Mouse (Mus musculus) left cerebral cortex, postnatal 10 days (tissue): ENCODE measurements around the gene Tnfsf14. TPM values are rescaled to one million over a fixed set of nuclear protein-coding genes. Genes with fewer than 3 reads are reported as not detected.

Experiments used
- DNase-seq, 2 experiments: peaks; one replicate each; pipeline ENCODE4 v3.0.0; 2021 to 2022; ENCODE audit warnings: low spot score in 2 of 2, mixed read lengths in 1 of 2; ENCODE audit errors: extremely low spot score in 1 of 2
- intact Hi-C: fragments of 180-260 bp; cut with DNase I; formaldehyde crosslinking; loops from one replicate; pipeline ENCODE4 v1.15.1; 2025
- microRNA-seq: library from miRNA; unstranded; fragments of <30 nt; microRNA quantifications from one replicate; pipeline ENCODE4 v1.2.0, GENCODE M21; 2022
- total RNA-seq, 2 experiments: library from RNA; stranded (reverse); gene quantifications; 2 replicates each; pipeline ENCODE4 v1.2.3; 2021

Gene Tnfsf14
- total RNA-seq, 2 experiments from 2014 or later, result not detected

- DNase-seq, result no peak
- intact Hi-C loops, result no loop called here
These were observed 44.8 kb downstream of the Tnfsf14 start, which contains the start of gene Cd70 for GRCm38 (mm10) chr17:57148994-57149803. Gene Cd70 (minus strand): TSS chr17:57149777.

- DNase-seq, result no peak
- intact Hi-C loops, result no loop called here
These were observed 45.6 kb downstream of the Tnfsf14 start for GRCm38 (mm10) chr17:57148343-57148742.

DNA sequence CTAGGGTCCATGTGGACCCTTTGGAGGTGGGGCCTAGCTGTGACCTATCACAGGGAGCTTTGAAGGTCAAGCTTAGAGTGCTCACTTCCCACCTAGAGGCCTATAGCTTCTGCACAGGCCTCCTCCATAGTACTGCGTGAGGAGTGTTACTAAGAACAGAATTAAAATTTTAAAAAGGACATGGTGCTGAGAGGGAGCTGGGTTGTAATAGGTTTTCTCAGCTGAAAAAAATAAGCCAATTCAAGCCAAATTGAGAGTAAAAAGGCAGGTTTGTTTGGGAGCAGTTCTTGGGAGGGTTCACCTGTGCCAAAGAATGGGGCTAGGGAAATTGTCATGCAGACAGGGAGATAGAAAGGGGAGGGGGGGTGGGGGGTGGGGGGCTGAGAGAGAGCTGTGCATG is 48.9 kb downstream of the Tnfsf14 start:
- DNase-seq, result no peak
- intact Hi-C loops, result no loop called here

DNA sequence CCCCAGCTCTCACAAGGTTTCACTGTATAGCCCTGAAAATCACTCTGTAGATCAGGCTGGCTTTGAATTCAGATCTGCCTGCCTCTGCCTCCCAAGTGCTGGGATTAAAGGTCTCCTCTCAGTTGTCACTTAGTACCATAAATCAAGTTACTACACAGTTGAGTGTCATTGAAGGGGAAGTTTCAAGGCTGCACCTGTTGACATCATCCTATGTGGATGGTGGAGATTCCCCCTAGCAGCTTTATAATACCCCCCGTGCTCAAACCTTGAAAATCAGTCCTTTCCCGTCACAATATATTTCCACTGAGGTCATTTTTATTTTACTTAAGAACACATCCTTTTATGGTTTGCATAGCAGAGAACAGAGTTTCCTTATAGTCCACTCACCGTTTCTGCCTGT is 50.3 kb downstream of the Tnfsf14 start:
- intact Hi-C loops, result no loop called here
- no peak for DNase-seq

DNA sequence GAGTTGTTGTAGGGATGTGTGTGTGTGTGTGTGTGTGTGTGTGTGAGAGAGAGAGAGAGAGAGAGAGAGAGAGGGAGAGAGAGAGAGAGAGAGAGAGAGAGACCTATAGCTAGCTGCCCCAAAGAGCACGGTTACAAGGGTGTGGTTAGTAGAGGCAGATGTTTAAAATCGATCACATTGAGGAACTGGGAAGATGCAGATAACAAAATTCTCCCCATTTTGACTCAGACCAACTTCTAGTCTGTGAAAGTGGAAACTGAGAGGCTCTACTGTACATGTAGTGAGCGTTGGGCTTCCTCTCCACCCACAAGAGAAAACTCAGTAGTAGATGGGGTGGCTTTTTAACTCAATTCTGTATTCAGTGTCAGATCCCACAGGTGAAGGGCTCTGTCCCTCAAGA is 54.3 kb downstream of the Tnfsf14 start:
- intact Hi-C loops, result no loop called here
- no peak for DNase-seq

Small RNA genes lying within 50 kb of the gene (microRNA-seq; reads per million reads assigned to microRNA genes)
- not detected for gene Mir6978

Other genes with a start within 250 kb of the Tnfsf14 start
- not detected for gene Acer1, start 212.1 kb downstream of the Tnfsf14 start, total RNA-seq
- gene Clpp, start 203.9 kb downstream of the Tnfsf14 start, total RNA-seq, result 10 to 100 TPM; 51.0 to 52.6 TPM
- gene Alkbh7, start 196.8 kb downstream of the Tnfsf14 start, total RNA-seq, result 10 to 100 TPM; 25.7 to 30.4 TPM
- gene Pspn, start 194.2 kb downstream of the Tnfsf14 start, total RNA-seq, result not detected
- gene Gtf2f1, start 182.9 kb downstream of the Tnfsf14 start, total RNA-seq, result 10 to 100 TPM; 47.2 to 51.3 TPM
- gene Gm17949, start 182.7 kb downstream of the Tnfsf14 start, total RNA-seq, result under 1 TPM in 1 of 2 experiments, not detected in 1; 0.51 TPM
- 100 to 1,000 TPM; 118 to 122 TPM for gene Khsrp, start 162.7 kb downstream of the Tnfsf14 start, total RNA-seq
- under 1 TPM in 1 of 2 experiments, not detected in 1; 0.28 TPM for gene Slc25a41, start 152.5 kb downstream of the Tnfsf14 start, total RNA-seq
- gene Crb3, start 135.1 kb downstream of the Tnfsf14 start, total RNA-seq, result under 1 TPM in 1 of 2 experiments, not detected in 1; 0.47 TPM
- gene Slc25a23, start 134.3 kb downstream of the Tnfsf14 start, total RNA-seq, result 100 to 1,000 TPM; 325 to 326 TPM
- gene Dennd1c, start 115.7 kb downstream of the Tnfsf14 start, total RNA-seq, result 1 to 10 TPM; 1.4 to 1.6 TPM
- gene Tubb4a, start 106.4 kb downstream of the Tnfsf14 start, total RNA-seq, result 100 to 1,000 TPM; 519 to 556 TPM
- under 1 TPM; 0.43 to 0.55 TPM for gene Tnfsf9, start 88.9 kb downstream of the Tnfsf14 start, total RNA-seq
- not detected for gene Cd70, start 44.4 kb downstream of the Tnfsf14 start, total RNA-seq
- under 1 TPM; 0.62 to 0.67 TPM for gene C3, start 34.0 kb upstream of the Tnfsf14 start, total RNA-seq
- gene Gpr108, start 54.3 kb upstream of the Tnfsf14 start, total RNA-seq, result 10 to 100 TPM; 14.8 to 15.9 TPM
- 1 to 10 TPM; 4.6 to 6.7 TPM for gene Trip10, start 55.3 kb upstream of the Tnfsf14 start, total RNA-seq
- gene Vav1, start 84.9 kb upstream of the Tnfsf14 start, total RNA-seq, result 1 to 10 TPM; 3.6 to 4.3 TPM
- 10 to 100 TPM in 1 of 2 experiments, 1 to 10 TPM in 1; 5.8 to 10.4 TPM for gene Adgre1, start 164.5 kb upstream of the Tnfsf14 start, total RNA-seq